Mouse (Mus musculus) liver, embryonic 12.5 days (tissue): Measurements from ENCODE around the gene Dync1i2. TPM values are rescaled to one million over a fixed set of nuclear protein-coding genes. Genes with fewer than 3 reads are reported as not detected.

Experiments
- ATAC-seq: fragments of 200-750 bp; cut with Nextera tagmentation; 2 replicates; pipeline ENCODE4 v1.8.0; 2017; ENCODE audit warnings: moderate number of reproducible peaks, mild to moderate bottlenecking, moderate library complexity
- H3K27ac ChIP-seq: fragments of 300-500 bp; sonication (generic); 2 replicates; pipeline ENCODE4 v1.5.1; 2016; ENCODE audit warnings: mild to moderate bottlenecking
- H3K27me3 ChIP-seq: fragments of 300-500 bp; sonication (generic); replicated peaks from 2 replicates; pipeline ENCODE4 v1.6.1; 2016; ENCODE audit warnings: mild to moderate bottlenecking, moderate library complexity
- H3K36me3 ChIP-seq: fragments of 300-500 bp; sonication (generic); 2 replicates; pipeline ENCODE4 v1.6.1; 2016; ENCODE audit warnings: mild to moderate bottlenecking, moderate library complexity
- H3K4me1 ChIP-seq: fragments of 300-500 bp; sonication (generic); 2 replicates; pipeline ENCODE4 v1.6.1; 2016
- H3K4me2 ChIP-seq: fragments of 300-500 bp; sonication (generic); 2 replicates; pipeline ENCODE4 v1.6.1; 2016; ENCODE audit warnings: mild to moderate bottlenecking, moderate library complexity
- H3K4me3 ChIP-seq: fragments of 300-500 bp; sonication (generic); 2 replicates; pipeline ENCODE4 v1.5.1; 2016; ENCODE audit warnings: mild to moderate bottlenecking, moderate library complexity
- H3K9ac ChIP-seq: fragments of 300-500 bp; sonication (generic); 2 replicates; pipeline ENCODE4 v1.6.1; 2016; ENCODE audit warnings: mild to moderate bottlenecking, moderate library complexity
- H3K9me3 ChIP-seq: fragments of 300-500 bp; sonication (generic); replicated peaks from 2 replicates; pipeline ENCODE4 v1.6.1; 2016; ENCODE audit warnings: mild to moderate bottlenecking, moderate library complexity
- WGBS: fragments of 180-500 bp; shearing (Covaris S2); methylation state at CpG from one replicate; pipeline ENCODE4 v1.1.7; 2016; ENCODE audit not compliant: insufficient replicate concordance; 5-methylcytosine and 5-hydroxymethylcytosine counted together
- polyA plus RNA-seq: library from polyadenylated mRNA; unstranded; fragments of >200 nt; fragmentation: Nextera tagmentation; extraction: Ambion mirVana; gene quantifications from 2 replicates; pipeline ENCODE4 v1.2.1, GENCODE M21; 2016

Gene Dync1i2
- polyA plus RNA-seq, result 42.0 and 43.0 TPM in 2 replicates

DNA sequence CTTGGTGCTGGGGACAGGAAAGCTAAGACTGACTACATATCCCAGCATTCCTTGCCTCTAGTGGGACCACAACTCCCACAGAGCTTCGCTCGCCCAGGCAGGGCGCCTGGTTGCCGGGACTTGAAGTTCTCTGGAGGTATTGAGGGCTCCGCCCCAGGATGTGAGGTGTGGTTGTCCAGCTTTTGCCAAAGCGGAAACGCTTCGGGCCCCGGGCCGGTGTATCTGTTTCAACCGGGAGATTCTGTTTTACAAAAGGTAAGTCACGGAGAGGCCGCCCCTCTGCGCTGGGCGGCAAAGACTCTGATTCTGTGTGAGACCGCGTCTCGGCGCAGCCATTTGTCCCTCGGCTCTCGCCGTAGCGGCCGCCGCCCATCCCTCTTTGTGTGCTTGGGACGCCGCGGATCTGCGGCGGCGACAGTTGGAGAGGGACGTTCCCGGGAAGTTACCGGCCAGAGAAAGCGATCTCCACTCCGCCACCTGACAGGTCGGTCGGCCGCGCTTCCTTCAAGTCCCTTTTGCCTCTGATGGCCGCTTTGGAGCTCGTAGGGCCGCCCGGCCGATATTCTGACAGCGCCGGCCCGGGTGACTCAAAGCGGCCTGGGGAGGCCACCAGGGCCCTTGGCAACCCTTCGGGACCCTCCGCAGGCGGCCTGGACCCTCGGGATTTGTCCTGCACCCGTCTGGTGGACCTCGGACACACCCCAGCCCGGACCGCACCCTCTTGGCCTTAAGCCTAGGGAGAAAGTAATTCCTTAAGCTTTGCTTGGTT, at the start of gene Dync1i2:
Dync1i2 (plus strand) TSS at position 116 of the 769 bp plus-strand sequence.
- Histone ChIP-seq H3K9me3 (no peaks in the 10 kb centered on the region), H3K36me3 (peaks cover 20% of the 10 kb centered on the region), H3K4me1 (peaks cover 15% of the 10 kb centered on the region), H3K4me2 (peak within 1 kb of the TSS; percentile 69), H3K4me3 (peak within 1 kb of the TSS; percentile 93), H3K27me3 (no peaks in the 10 kb centered on the region), H3K9ac (peak within 1 kb of the TSS; percentile 91), H3K27ac (peak within 1 kb of the TSS; percentile 84)
- ATAC-seq, result peak; percentile 99
- WGBS, result under 1% methylated on average over 57 of the region's 57 CpGs

- WGBS, result 59% methylated on average over 25 of the region's 25 CpGs
- Histone ChIP-seq H3K4me2 (peak overlapping the region; percentile 54), H3K27me3 (no peaks in the 10 kb centered on the region; the same call in 1 of the 2 replicates), H3K36me3 (no peaks in the 10 kb centered on the region), H3K4me1 (peaks cover 38% of the 10 kb centered on the region), H3K9me3 (no peaks in the 10 kb centered on the region), H3K9ac (peak overlapping the region; percentile 46), H3K4me3 (peak overlapping the region; percentile 13; the same call in 1 of the 2 replicates), H3K27ac (peak overlapping the region; percentile 79)
- peak; percentile 92 for ATAC-seq
These were observed 48.5 kb upstream of the Dync1i2 start for GRCm38 (mm10) chr2:71162831-71163621.

DNA sequence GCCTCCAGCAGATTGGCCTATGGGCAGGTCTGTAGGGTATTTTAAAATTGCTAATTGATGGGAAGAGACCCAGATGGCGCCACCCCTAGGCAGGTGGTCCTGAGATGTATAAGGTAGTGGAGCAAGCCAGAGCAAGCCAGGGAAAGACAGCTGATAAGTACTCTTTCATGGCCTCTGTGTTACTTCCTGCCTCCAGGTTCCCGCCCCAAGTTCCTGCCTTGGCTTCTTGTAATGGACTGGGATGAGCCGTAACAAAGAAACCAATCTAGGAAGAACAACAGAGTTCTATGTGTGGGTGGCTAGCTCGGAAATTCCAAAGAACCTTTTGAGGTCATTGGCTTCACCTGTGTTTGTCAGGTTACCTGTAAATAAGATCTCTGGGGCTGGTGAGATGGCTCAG, 44.3 kb upstream of the Dync1i2 start:
- Histone ChIP-seq H3K9ac (no peak overlapping the region), H3K36me3 (no peaks in the 10 kb centered on the region), H3K4me3 (no peak overlapping the region), H3K4me1 (peaks cover 19% of the 10 kb centered on the region), H3K9me3 (no peaks in the 10 kb centered on the region), H3K27ac (no peak overlapping the region), H3K4me2 (no peak overlapping the region), H3K27me3 (no peaks in the 10 kb centered on the region; the same call in 1 of the 2 replicates)
- ATAC-seq, result no peak
- 64% methylated on average over 4 of the region's 4 CpGs for WGBS

DNA sequence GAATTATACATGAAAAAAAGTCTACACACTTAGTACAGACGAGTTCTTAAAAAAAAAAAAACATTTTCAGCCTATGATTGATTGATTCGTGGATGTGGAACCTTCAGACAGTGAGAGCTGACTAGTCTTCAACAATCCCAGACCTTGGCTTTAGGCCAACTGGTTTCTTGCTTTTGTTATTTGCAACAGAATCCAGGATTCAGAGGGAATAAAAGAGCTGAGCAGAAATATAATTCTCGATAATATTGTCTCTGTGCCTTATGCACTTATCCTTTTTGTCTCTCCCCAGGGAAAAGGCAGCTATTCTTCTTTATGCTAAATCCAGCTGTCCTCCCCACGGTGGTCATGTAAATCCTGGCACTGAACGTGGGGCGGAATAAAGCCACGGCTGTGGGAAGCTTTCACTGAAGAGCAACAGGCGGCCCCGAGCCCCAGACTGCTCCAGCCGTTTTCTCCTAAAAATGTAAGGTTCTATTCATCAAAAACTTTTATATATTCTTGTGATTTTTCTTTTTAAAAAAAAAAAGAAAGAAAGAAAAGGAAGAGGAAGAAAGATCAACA, 43.0 kb upstream of the Dync1i2 start:
- Histone ChIP-seq H3K4me3 (no peak overlapping the region), H3K27me3 (no peaks in the 10 kb centered on the region; the same call in 1 of the 2 replicates), H3K4me2 (no peak overlapping the region), H3K36me3 (no peaks in the 10 kb centered on the region), H3K27ac (no peak overlapping the region), H3K9ac (no peak overlapping the region), H3K9me3 (no peaks in the 10 kb centered on the region), H3K4me1 (peaks cover 16% of the 10 kb centered on the region)
- ATAC-seq, result no peak
- WGBS, result 69% methylated on average over 10 of the region's 10 CpGs

GRCm38 (mm10) chr2:71173031-71173430, 38.5 kb upstream of the Dync1i2 start:
- 36% methylated on average over 3 of the region's 3 CpGs for WGBS
- Histone ChIP-seq H3K36me3 (no peaks in the 10 kb centered on the region), H3K4me3 (no peak overlapping the region), H3K27ac (no peak overlapping the region), H3K4me1 (peaks cover 34% of the 10 kb centered on the region), H3K4me2 (no peak overlapping the region), H3K9me3 (no peaks in the 10 kb centered on the region), H3K27me3 (no peaks in the 10 kb centered on the region), H3K9ac (no peak overlapping the region)
- peak; percentile 80 for ATAC-seq

DNA sequence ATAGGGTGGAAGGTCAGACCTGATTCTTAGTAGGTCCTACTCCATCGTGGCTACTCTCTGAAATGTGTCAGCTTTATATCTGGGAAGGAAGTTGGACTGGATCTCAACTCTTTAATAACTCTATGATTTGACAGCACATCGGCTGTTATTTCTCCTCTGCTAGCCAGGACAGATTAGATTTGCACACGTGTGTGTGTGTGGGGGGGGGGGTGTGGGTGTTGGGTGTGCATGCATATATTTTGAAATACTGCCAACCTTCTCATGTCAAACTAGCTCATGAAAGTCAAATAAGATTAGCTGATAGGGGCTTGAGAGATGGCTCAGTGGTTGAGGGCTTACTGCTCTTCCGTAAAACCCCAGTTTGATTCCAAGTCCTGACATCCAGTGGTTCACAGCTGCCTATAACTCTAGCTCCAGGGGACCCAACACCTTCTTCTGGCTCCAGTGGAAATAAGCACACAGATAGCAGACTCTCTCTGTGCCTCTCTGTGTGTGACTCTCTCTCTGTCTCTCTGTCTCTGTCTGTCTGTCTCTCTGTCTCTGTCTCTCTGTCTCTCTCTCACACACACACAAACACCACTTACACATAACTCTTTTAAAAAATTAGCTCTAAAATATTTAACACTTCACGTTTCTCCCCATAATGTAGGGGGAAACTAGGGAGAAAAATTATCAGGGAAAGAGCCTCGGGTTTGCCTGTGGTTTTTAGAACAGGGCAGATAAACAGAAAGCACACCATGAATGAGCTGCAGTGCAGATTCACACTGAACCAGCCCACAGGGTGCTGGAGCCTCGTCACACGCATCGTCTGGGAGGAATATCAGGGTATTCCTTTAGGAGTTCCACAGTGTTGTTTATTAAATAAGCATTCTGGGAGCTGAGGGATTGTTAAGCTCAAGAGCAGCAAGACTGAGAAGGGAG, 34.9 kb upstream of the Dync1i2 start:
- 32% methylated on average over 9 of the region's 9 CpGs for WGBS
- Histone ChIP-seq H3K27me3 (peaks cover 12% of the 10 kb centered on the region), H3K4me3 (no peak overlapping the region), H3K27ac (no peak overlapping the region), H3K9me3 (no peaks in the 10 kb centered on the region), H3K36me3 (no peaks in the 10 kb centered on the region), H3K4me1 (peaks cover 34% of the 10 kb centered on the region), H3K9ac (no peak overlapping the region), H3K4me2 (peak overlapping the region; percentile 17)
- no peak for ATAC-seq

GRCm38 (mm10) chr2:71177250-71177615, 34.3 kb upstream of the Dync1i2 start:
- no peak for ATAC-seq
- 28% methylated on average over 1 of the region's 1 CpGs for WGBS

GRCm38 (mm10) chr2:71177760-71178159, 33.7 kb upstream of the Dync1i2 start:
- no peak for ATAC-seq
- H3K4me1 ChIP-seq, result peaks cover 32% of the 10 kb centered on the region
- no peaks in the 10 kb centered on the region for H3K9me3 ChIP-seq
- H3K4me2 ChIP-seq, result no peak overlapping the region
- H3K27me3 ChIP-seq, result peaks cover 12% of the 10 kb centered on the region
- 59% methylated on average over 1 of the region's 1 CpGs for WGBS
- no peaks in the 10 kb centered on the region for H3K36me3 ChIP-seq
- H3K4me3 ChIP-seq, result no peak overlapping the region
- no peak overlapping the region for H3K9ac ChIP-seq
- H3K27ac ChIP-seq, result no peak overlapping the region

More at GRCm38 (mm10) chr2:71177250-71177615, 34.3 kb upstream of the Dync1i2 start:
- Histone ChIP-seq H3K27ac (no peak overlapping the region), H3K9ac (no peak overlapping the region), H3K9me3 (no peaks in the 10 kb centered on the region), H3K4me2 (peak overlapping the region; percentile 17), H3K4me1 (peaks cover 34% of the 10 kb centered on the region), H3K4me3 (no peak overlapping the region), H3K36me3 (no peaks in the 10 kb centered on the region), H3K27me3 (peaks cover 12% of the 10 kb centered on the region)

- Histone ChIP-seq H3K4me3 (no peak overlapping the region), H3K36me3 (no peaks in the 10 kb centered on the region), H3K4me2 (no peak overlapping the region), H3K9ac (no peak overlapping the region), H3K4me1 (peaks cover 12% of the 10 kb centered on the region), H3K27me3 (peaks cover 12% of the 10 kb centered on the region), H3K27ac (no peak overlapping the region), H3K9me3 (no peaks in the 10 kb centered on the region)
- no peak for ATAC-seq
- 74% methylated on average over 10 of the region's 10 CpGs for WGBS
These were observed 31.8 kb upstream of the Dync1i2 start for GRCm38 (mm10) chr2:71179716-71180115.

DNA sequence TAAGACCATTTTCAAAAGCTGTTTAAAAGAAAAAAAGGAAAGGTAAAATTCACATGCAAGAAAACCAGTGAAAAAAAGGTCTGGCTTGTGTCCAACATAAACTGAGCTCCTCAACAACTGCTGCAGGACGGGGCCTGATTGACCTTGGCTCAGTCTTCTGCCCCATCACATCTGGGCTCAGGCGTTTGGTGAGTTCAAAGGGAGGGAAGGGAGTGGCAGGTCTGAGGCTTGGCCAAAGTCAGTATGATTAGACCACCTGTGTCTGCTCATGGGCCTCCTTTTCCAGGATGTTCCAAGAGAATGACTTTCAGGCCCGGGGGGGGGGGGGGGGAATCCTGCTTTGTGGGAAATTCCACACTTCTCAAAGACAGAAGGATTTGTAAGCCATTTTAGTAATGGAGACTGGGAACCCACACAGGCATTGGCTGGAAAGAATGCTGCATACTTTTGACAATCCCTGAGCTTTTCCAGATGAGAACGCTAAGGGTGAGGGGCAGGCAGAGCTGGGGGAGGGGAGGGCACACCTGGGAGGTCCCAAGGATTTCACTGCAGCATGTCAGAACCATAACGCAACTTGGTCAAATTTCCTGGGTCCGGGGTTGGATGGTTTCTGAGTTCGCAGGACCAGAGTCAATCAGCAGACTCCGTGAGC, 30.8 kb upstream of the Dync1i2 start:
- H3K27me3 ChIP-seq, result peaks cover 12% of the 10 kb centered on the region
- H3K4me3 ChIP-seq, result no peak overlapping the region
- H3K36me3 ChIP-seq, result no peaks in the 10 kb centered on the region
- no peak overlapping the region for H3K9ac ChIP-seq
- peaks cover 12% of the 10 kb centered on the region for H3K4me1 ChIP-seq
- no peak overlapping the region for H3K27ac ChIP-seq
- no peaks in the 10 kb centered on the region for H3K9me3 ChIP-seq
- no peak overlapping the region for H3K4me2 ChIP-seq
- ATAC-seq, result no peak
- 54% methylated on average over 8 of the region's 8 CpGs for WGBS

DNA sequence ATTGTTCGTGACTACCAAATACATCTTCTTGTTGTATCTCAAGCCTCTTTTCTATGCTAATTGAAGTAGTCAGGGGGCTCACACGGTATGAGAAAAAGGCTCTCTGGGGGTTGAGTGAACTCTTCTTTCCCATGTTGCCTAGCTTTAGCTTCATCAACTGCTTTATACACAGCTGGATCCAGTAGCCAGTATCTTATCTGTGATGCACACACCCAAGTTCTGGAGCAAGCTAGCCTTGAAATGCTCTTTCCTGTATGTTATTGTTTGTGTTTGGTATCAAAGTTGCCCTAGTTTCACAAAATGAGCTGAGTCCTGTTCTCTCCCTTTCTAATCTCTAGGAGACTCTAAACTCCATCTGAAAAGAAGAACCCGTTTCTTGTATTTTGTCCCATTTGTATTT, 23.6 kb upstream of the Dync1i2 start:
- peak; percentile 85 for ATAC-seq
- Histone ChIP-seq H3K4me2 (peak overlapping the region; percentile 34), H3K27me3 (peaks cover 26% of the 10 kb centered on the region), H3K4me1 (peaks cover 24% of the 10 kb centered on the region), H3K4me3 (no peak overlapping the region), H3K9ac (no peak overlapping the region), H3K36me3 (no peaks in the 10 kb centered on the region), H3K9me3 (no peaks in the 10 kb centered on the region), H3K27ac (peak overlapping the region; percentile 64; the same call in 1 of the 2 replicates)
- 45% methylated on average over 3 of the region's 3 CpGs for WGBS
